Mouse (Mus musculus): ENCODE measurements around the gene Gm45837. TPM values are rescaled to one million over a fixed set of nuclear protein-coding genes. Genes with fewer than 3 reads are reported as not detected.

Gm45837 gene
- total RNA-seq, 1 experiment, result not detected

DNA sequence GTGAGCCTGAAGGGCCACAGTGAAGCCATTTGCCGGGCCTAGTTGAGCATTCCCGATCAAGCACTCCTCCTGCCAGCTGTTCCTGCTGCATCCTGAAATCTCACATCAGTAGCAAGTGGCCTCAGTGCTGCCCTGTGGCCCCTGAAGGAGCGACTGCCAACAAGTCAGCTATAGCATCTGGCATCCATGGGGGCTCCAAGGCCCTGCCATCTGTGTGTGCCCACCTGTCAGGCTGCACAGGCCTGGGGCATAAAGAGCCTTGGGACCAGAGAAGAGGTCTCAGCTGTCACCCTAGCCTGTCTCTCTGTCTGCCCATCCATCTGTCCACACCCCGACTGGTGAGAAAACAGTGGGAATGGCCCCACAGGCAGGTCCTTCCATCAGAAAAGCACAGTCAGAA, 54.2 kb downstream of the Gm45837 start:
- Histone ChIP-seq H3K9ac (ENCODE audit: insufficient read depth, low read depth, low read length, poor library complexity, severe bottlenecking) (no peak overlapping the region), H3K9me3 (ENCODE audit: control insufficient read depth, insufficient read depth, low read depth, low read length) (no peaks in the 10 kb centered on the region), H3K36me3 (ENCODE audit: control insufficient read depth, insufficient read depth, low read length, poor library complexity, severe bottlenecking) (no peaks in the 10 kb centered on the region), H3K27ac (ENCODE audit: insufficient read depth, low read depth, low read length, poor library complexity, severe bottlenecking) (no peak overlapping the region), H3K4me1 (ENCODE audit: control insufficient read depth in 2 of 2, insufficient read depth in 2 of 2, low read length in 2 of 2, poor library complexity in 1 of 2) (no peaks in the 10 kb centered on the region), H3K4me3 (ENCODE audit: insufficient read depth in 1 of 2, low read depth in 1 of 2, low read length in 2 of 2, poor library complexity in 1 of 2, severe bottlenecking in 1 of 2) (no peak overlapping the region)
- in situ Hi-C loops (cut with MboI; ENCODE audit: low sequenced_read_pairs in 2 of 2, unreplicated experiment in 2 of 2), result no loop called here
- DNase-seq (ENCODE audit: low read depth, low spot score), result no peak
- TF ChIP-seq MAFK (IDR thresholded peaks at IDR 0.05; ENCODE audit: insufficient read depth, low read depth, low read length), result no peak
- TF ChIP-seq HCFC1 (IDR thresholded peaks at IDR 0.05; ENCODE audit: borderline replicate concordance, insufficient read depth, low read length), result no peak
- TF ChIP-seq ZNF384 (IDR thresholded peaks at IDR 0.05; ENCODE audit: low read depth, low read length), result no peak
- no peak for TF ChIP-seq ZC3H11A (IDR thresholded peaks at IDR 0.05; ENCODE audit: borderline replicate concordance, low read depth, low read length)
- no peak for TF ChIP-seq CHD2 (IDR thresholded peaks at IDR 0.05; ENCODE audit: low read depth, low read length)

DNA sequence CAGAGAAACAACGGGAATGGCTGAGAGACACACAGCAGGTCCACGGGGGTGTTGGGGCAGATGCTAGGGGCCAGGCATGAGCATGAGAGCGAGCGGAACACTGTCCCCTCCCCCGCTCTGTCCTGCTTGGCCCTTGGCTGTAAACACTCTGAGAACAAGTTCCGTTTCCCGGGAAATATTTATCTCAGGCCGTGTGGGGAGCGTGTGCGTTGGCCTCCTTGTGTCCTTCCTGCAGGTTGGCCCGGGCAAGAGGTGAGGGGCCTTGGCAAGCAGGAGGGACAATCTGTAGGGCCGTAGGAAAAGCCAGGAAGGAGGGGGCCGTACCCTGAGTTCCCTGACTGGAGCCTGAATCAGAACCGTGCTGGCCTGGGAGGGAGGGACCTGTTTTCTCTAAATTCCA, 54.7 kb downstream of the Gm45837 start:
- in situ Hi-C loops (cut with MboI; ENCODE audit: low sequenced_read_pairs in 2 of 2, unreplicated experiment in 2 of 2), result no loop called here
- H3K4me1 ChIP-seq (ENCODE audit: control insufficient read depth in 2 of 2, insufficient read depth in 2 of 2, low read length in 2 of 2, poor library complexity in 1 of 2), result no peaks in the 10 kb centered on the region
- H3K9ac ChIP-seq (ENCODE audit: insufficient read depth, low read depth, low read length, poor library complexity, severe bottlenecking), result no peak overlapping the region
- H3K27ac ChIP-seq (ENCODE audit: insufficient read depth, low read depth, low read length, poor library complexity, severe bottlenecking), result no peak overlapping the region
- no peak for DNase-seq (ENCODE audit: low read depth, low spot score)
- no peak for TF ChIP-seq ZNF384 (IDR thresholded peaks at IDR 0.05; ENCODE audit: low read depth, low read length)
- TF ChIP-seq CHD2 (IDR thresholded peaks at IDR 0.05; ENCODE audit: low read depth, low read length), result no peak
- no peak for TF ChIP-seq HCFC1 (IDR thresholded peaks at IDR 0.05; ENCODE audit: borderline replicate concordance, insufficient read depth, low read length)
- TF ChIP-seq ZC3H11A (IDR thresholded peaks at IDR 0.05; ENCODE audit: borderline replicate concordance, low read depth, low read length), result no peak
- TF ChIP-seq MAFK (IDR thresholded peaks at IDR 0.05; ENCODE audit: insufficient read depth, low read depth, low read length), result no peak
- H3K36me3 ChIP-seq (ENCODE audit: control insufficient read depth, insufficient read depth, low read length, poor library complexity, severe bottlenecking), result no peaks in the 10 kb centered on the region
- H3K4me3 ChIP-seq (ENCODE audit: insufficient read depth in 1 of 2, low read depth in 1 of 2, low read length in 2 of 2, poor library complexity in 1 of 2, severe bottlenecking in 1 of 2), result no peak overlapping the region
- no peaks in the 10 kb centered on the region for H3K9me3 ChIP-seq (ENCODE audit: control insufficient read depth, insufficient read depth, low read depth, low read length)

DNA sequence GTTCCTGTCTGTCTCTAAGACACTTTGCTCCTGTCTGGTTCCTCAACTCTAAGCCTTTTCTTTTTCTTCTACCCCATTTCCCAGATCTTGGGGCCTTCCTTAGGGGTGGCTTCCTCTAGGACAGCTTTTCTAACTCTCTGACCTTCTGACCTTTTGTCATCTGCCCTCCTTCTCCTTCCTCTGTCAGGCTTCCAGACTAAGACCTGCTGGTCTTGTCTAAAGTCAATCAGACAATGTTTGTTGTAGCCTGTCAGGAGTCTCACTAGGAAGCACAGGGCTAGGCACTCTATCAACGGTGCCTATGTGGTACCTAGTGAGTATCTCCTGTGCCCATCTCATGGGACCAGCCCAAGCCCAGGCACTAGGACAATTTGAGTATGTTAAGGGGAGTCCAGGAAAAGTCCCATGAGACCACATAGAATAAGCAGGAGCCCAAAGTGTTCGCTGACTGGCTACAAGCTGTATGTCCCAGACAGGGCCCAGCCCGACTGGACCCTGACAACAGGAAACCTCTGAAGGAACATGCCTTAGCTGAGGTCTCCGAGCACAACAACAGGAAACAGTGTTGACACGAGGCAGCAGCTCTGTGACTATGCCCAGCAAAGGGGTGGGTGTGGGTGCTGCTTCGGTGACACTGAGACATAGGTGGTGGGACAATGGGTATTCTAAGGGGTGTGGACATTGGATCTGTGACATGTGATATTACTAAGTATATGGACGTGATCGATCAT, 55.3 kb downstream of the Gm45837 start:
- in situ Hi-C loops (cut with MboI; ENCODE audit: low sequenced_read_pairs in 2 of 2, unreplicated experiment in 2 of 2), result no loop called here
- H3K4me1 ChIP-seq (ENCODE audit: control insufficient read depth in 2 of 2, insufficient read depth in 2 of 2, low read length in 2 of 2, poor library complexity in 1 of 2), result no peaks in the 10 kb centered on the region
- H3K9me3 ChIP-seq (ENCODE audit: control insufficient read depth, insufficient read depth, low read depth, low read length), result no peaks in the 10 kb centered on the region
- no peak overlapping the region for H3K9ac ChIP-seq (ENCODE audit: insufficient read depth, low read depth, low read length, poor library complexity, severe bottlenecking)
- no peaks in the 10 kb centered on the region for H3K36me3 ChIP-seq (ENCODE audit: control insufficient read depth, insufficient read depth, low read length, poor library complexity, severe bottlenecking)
- TF ChIP-seq ZNF384 (IDR thresholded peaks at IDR 0.05; ENCODE audit: low read depth, low read length) (no peak), HCFC1 (IDR thresholded peaks at IDR 0.05; ENCODE audit: borderline replicate concordance, insufficient read depth, low read length) (no peak), CHD2 (IDR thresholded peaks at IDR 0.05; ENCODE audit: low read depth, low read length) (no peak), MAFK (IDR thresholded peaks at IDR 0.05; ENCODE audit: insufficient read depth, low read depth, low read length) (no peak), ZC3H11A (IDR thresholded peaks at IDR 0.05; ENCODE audit: borderline replicate concordance, low read depth, low read length) (no peak)
- no peak overlapping the region for H3K4me3 ChIP-seq (ENCODE audit: insufficient read depth in 1 of 2, low read depth in 1 of 2, low read length in 2 of 2, poor library complexity in 1 of 2, severe bottlenecking in 1 of 2)
- no peak overlapping the region for H3K27ac ChIP-seq (ENCODE audit: insufficient read depth, low read depth, low read length, poor library complexity, severe bottlenecking)
- DNase-seq (ENCODE audit: low read depth, low spot score), result no peak

DNA sequence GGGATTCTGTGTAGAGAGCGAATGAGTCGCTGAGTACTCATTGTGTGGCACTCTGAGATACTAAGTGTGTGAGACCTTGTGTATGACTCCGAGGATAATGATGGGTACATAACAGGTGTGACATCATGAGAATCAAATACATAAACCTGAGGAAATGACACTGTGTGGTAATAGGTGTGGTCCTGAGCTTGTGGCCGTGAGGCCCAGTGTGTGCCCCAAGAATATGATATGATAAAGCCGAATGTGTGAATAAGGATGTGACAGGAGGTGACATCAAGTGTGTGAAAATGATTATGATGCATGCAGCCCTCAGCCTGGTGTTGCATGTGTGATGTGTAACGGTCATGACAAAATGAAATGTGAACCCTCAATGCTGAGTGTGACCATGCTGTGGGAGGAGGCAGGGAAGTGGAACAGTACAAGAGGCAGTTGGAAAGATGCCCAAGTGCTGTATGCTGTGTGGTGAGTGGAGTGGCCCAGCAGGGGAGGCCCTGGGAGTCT, 55.9 kb downstream of the Gm45837 start:
- no peak overlapping the region for H3K27ac ChIP-seq (ENCODE audit: insufficient read depth, low read depth, low read length, poor library complexity, severe bottlenecking)
- no peak overlapping the region for H3K4me3 ChIP-seq (ENCODE audit: insufficient read depth in 1 of 2, low read depth in 1 of 2, low read length in 2 of 2, poor library complexity in 1 of 2, severe bottlenecking in 1 of 2)
- H3K4me1 ChIP-seq (ENCODE audit: control insufficient read depth in 2 of 2, insufficient read depth in 2 of 2, low read length in 2 of 2, poor library complexity in 1 of 2), result no peaks in the 10 kb centered on the region
- no peak for DNase-seq (ENCODE audit: low read depth, low spot score)
- in situ Hi-C loops (cut with MboI; ENCODE audit: low sequenced_read_pairs in 2 of 2, unreplicated experiment in 2 of 2), result no loop called here
- no peak for TF ChIP-seq ZC3H11A (IDR thresholded peaks at IDR 0.05; ENCODE audit: borderline replicate concordance, low read depth, low read length)
- TF ChIP-seq CHD2 (IDR thresholded peaks at IDR 0.05; ENCODE audit: low read depth, low read length), result no peak
- no peak for TF ChIP-seq HCFC1 (IDR thresholded peaks at IDR 0.05; ENCODE audit: borderline replicate concordance, insufficient read depth, low read length)
- no peak for TF ChIP-seq ZNF384 (IDR thresholded peaks at IDR 0.05; ENCODE audit: low read depth, low read length)
- TF ChIP-seq MAFK (IDR thresholded peaks at IDR 0.05; ENCODE audit: insufficient read depth, low read depth, low read length), result no peak
- H3K9ac ChIP-seq (ENCODE audit: insufficient read depth, low read depth, low read length, poor library complexity, severe bottlenecking), result no peak overlapping the region
- H3K36me3 ChIP-seq (ENCODE audit: control insufficient read depth, insufficient read depth, low read length, poor library complexity, severe bottlenecking), result no peaks in the 10 kb centered on the region
- no peaks in the 10 kb centered on the region for H3K9me3 ChIP-seq (ENCODE audit: control insufficient read depth, insufficient read depth, low read depth, low read length)

Data from ES-E14 (cell line).